In genomic region chr9:119983585-119984535, GRCm38 (mm10) we compare ENCODE assay signal across 8 mouse cellular contexts. TPM values are rescaled to one million over a fixed set of nuclear protein-coding genes. Genes with fewer than 3 reads are reported as not detected.
DNase-seq lines count a peak whose midpoint lies in the region; ATAC-seq lines count a peak whose summit lies in the region.

No protein-coding gene starts in this region.

- no peaks in the 10 kb centered on the region for H3K9me3 ChIP-seq in limb, embryonic 10.5 days (replicated peaks)
- H3K9me3 ChIP-seq in midbrain, embryonic 11.5 days (ENCODE audit: control insufficient read depth, low read length): no peaks in the 10 kb centered on the region

- peak overlapping the region; percentile 82 for H3K4me2 ChIP-seq in midbrain, embryonic 11.5 days

- peak overlapping the region; percentile 93 for H3K27ac ChIP-seq in limb, embryonic 10.5 days
- H3K27ac ChIP-seq in midbrain, embryonic 11.5 days (ENCODE audit: low read depth, low read length): no peak overlapping the region

- ATAC-seq in common myeloid progenitor, adult 5-6 weeks (replicated peaks; ENCODE audit: low read depth, poor library complexity, severe bottlenecking): peak; percentile 31
- ATAC-seq in inflammation-experienced regulatory T-cells, adult 6 months: peak; percentile 25
- peak; percentile 79 for ATAC-seq in midbrain, embryonic 11.5 days (ENCODE audit: low FRiP score)

- 1% methylated on average over 77 of the region's 79 CpGs for WGBS in limb, embryonic 10.5 days
- under 1% methylated on average over 72 of the region's 79 CpGs for WGBS in midbrain, embryonic 11.5 days

- no peaks in the 10 kb centered on the region for H3K36me3 ChIP-seq in limb, embryonic 10.5 days
- H3K36me3 ChIP-seq in midbrain, embryonic 11.5 days (ENCODE audit: control insufficient read depth, insufficient read depth, low read length): no peaks in the 10 kb centered on the region

- peak overlapping the region; percentile 57 for H3K9ac ChIP-seq in midbrain, embryonic 11.5 days (ENCODE audit: low read length)

- DNase-seq in adrenal gland, adult 18-20 months (ENCODE audit: low spot score in 2 of 2): peak; percentile 95 to 96
- peak; percentile 91 for DNase-seq in gastrocnemius, postnatal 14 days
- DNase-seq in limb, embryonic 10.5 days (ENCODE audit: low spot score): peak; percentile 87
- peak; percentile 96 for DNase-seq in midbrain, embryonic 11.5 days (ENCODE audit: low spot score, missing footprints)
- peak; percentile 75 for DNase-seq in right cerebral cortex, postnatal 4 days
- DNase-seq in yolk sac, embryonic 10.5 days (ENCODE audit: low spot score): peak; percentile 90

- no peaks in the 10 kb centered on the region for H3K27me3 ChIP-seq in limb, embryonic 10.5 days (ENCODE audit: low read depth, poor library complexity, severe bottlenecking)
- peaks cover 10% of the 10 kb centered on the region; the same call in 1 of the 2 replicates for H3K27me3 ChIP-seq in midbrain, embryonic 11.5 days (ENCODE audit: control insufficient read depth, insufficient read depth, low read length)

- H3K4me3 ChIP-seq in limb, embryonic 10.5 days: peak overlapping the region; percentile 73
- H3K4me3 ChIP-seq in midbrain, embryonic 11.5 days (ENCODE audit: low read depth, low read length): peak overlapping the region; percentile 53

- intact Hi-C loops in gastrocnemius, postnatal 14 days (cut with DNase I; ENCODE audit: low total_unique reads): no loop called here

- H3K4me1 ChIP-seq in limb, embryonic 10.5 days: peaks cover 68% of the 10 kb centered on the region
- peaks cover 33% of the 10 kb centered on the region for H3K4me1 ChIP-seq in midbrain, embryonic 11.5 days (ENCODE audit: control insufficient read depth, insufficient read depth, low read length)

RNA-seq across cellular contexts. Expression of gene Csrnp1, which starts 0.6 kb away (rescaled TPM):
- 10 to 100 TPM; 13.8 to 19.3 TPM for total RNA-seq in adrenal gland, adult 18-20 months (2021)
- total RNA-seq in common myeloid progenitor, adult 5-6 weeks (2017): 11.9 and 16.9 TPM in 2 replicates
- 1 to 10 TPM; 1.9 to 2.5 TPM for total RNA-seq in gastrocnemius, postnatal 14 days (2021)
- 10 to 100 TPM; 21.7 to 47.3 (median 39.5) TPM for polyA plus RNA-seq in inflammation-experienced regulatory T-cells, adult 6 months (2017; shearing (Covaris generic))
- 3.2 and 3.5 TPM in 2 replicates for polyA plus RNA-seq in limb, embryonic 10.5 days (2016; fragmentation: Nextera tagmentation; extraction: Ambion mirVana)
- 0.34 and 0.67 TPM in 2 replicates for polyA plus RNA-seq in midbrain, embryonic 11.5 days (2014; fragmentation: Nextera tagmentation; extraction: Ambion mirVana)

RNA-seq across cellular contexts. Expression of gene Xirp1, which starts 39.5 kb away (rescaled TPM):
- total RNA-seq in adrenal gland, adult 18-20 months (2021): under 1 TPM in 1 of 2 experiments, not detected in 1; 0.80 TPM
- not detected in 2 replicates for total RNA-seq in common myeloid progenitor, adult 5-6 weeks (2017)
- total RNA-seq in gastrocnemius, postnatal 14 days (2021): 100 to 1,000 TPM in 1 of 2 experiments, 10 to 100 TPM in 1; 47.9 to 100 TPM
- not detected for polyA plus RNA-seq in inflammation-experienced regulatory T-cells, adult 6 months (2017; shearing (Covaris generic))
- polyA plus RNA-seq in limb, embryonic 10.5 days (2016; fragmentation: Nextera tagmentation; extraction: Ambion mirVana): 0.05 and 0.09 TPM in 2 replicates
- polyA plus RNA-seq in midbrain, embryonic 11.5 days (2014; fragmentation: Nextera tagmentation; extraction: Ambion mirVana): not detected in 2 replicates

RNA-seq across cellular contexts. Expression of gene Ttc21a, which starts 46.5 kb away (rescaled TPM):
- under 1 TPM in 1 of 2 experiments, not detected in 1; 0.43 TPM for total RNA-seq in adrenal gland, adult 18-20 months (2021)
- 0.15 and 0.46 TPM in 2 replicates for total RNA-seq in common myeloid progenitor, adult 5-6 weeks (2017)
- total RNA-seq in gastrocnemius, postnatal 14 days (2021): not detected
- not detected for polyA plus RNA-seq in inflammation-experienced regulatory T-cells, adult 6 months (2017; shearing (Covaris generic))
- 0.34 and 0.43 TPM in 2 replicates for polyA plus RNA-seq in limb, embryonic 10.5 days (2016; fragmentation: Nextera tagmentation; extraction: Ambion mirVana)
- polyA plus RNA-seq in midbrain, embryonic 11.5 days (2014; fragmentation: Nextera tagmentation; extraction: Ambion mirVana): 0.10 and 0.20 TPM in 2 replicates

RNA-seq across cellular contexts. Expression of gene Gorasp1, which starts 46.5 kb away (rescaled TPM):
- total RNA-seq in adrenal gland, adult 18-20 months (2021): 10 to 100 TPM; 20.7 to 23.0 TPM
- total RNA-seq in common myeloid progenitor, adult 5-6 weeks (2017): 6.3 and 11.6 TPM in 2 replicates
- total RNA-seq in gastrocnemius, postnatal 14 days (2021): 10 to 100 TPM; 16.9 to 17.7 TPM
- 1 to 10 TPM; 2.9 to 4.8 (median 4.5) TPM for polyA plus RNA-seq in inflammation-experienced regulatory T-cells, adult 6 months (2017; shearing (Covaris generic))
- polyA plus RNA-seq in limb, embryonic 10.5 days (2016; fragmentation: Nextera tagmentation; extraction: Ambion mirVana): 30.3 and 33.0 TPM in 2 replicates
- 16.4 and 18.4 TPM in 2 replicates for polyA plus RNA-seq in midbrain, embryonic 11.5 days (2014; fragmentation: Nextera tagmentation; extraction: Ambion mirVana)

Comparison
In these comparisons a context has a peak if more than half of its experiments do, and no peak if none do; other contexts are left out.
1. ATAC-seq: peak in every context shown above with its lines; median percentile 79 in midbrain, embryonic 11.5 days; 31 in common myeloid progenitor, adult 5-6 weeks; 25 in inflammation-experienced regulatory T-cells, adult 6 months.
2. RNA of gene Xirp1, which starts 39.5 kb away (total RNA-seq): 47.9 to 100 TPM in gastrocnemius, postnatal 14 days; 0.80 TPM in adrenal gland, adult 18-20 months and not detected in common myeloid progenitor, adult 5-6 weeks; every median in the first group is over 10 times any median in the second.
3. Peak in every context shown above with its lines, with median percentiles within 50 percentile points of each other: DNase-seq.